Mouse (Mus musculus) stomach, embryonic 15.5 days (tissue): ENCODE results near the gene Pde7b. TPM values are rescaled to one million over a fixed set of nuclear protein-coding genes. Genes with fewer than 3 reads are reported as not detected.
A peak's percentile ranks its signal among the peaks of the same experiment; 100 is the strongest.

ENCODE experiments used
- ATAC-seq: fragments of 200-750 bp; cut with Nextera tagmentation; 2 replicates; pipeline ENCODE4 v1.8.0; 2017; ENCODE audit warnings: low read depth, moderate number of reproducible peaks, moderate TSS enrichment; ENCODE audit not compliant: insufficient read depth, low FRiP score
- H3K27ac ChIP-seq: fragments of 300-500 bp; sonication (generic); 2 replicates; pipeline ENCODE4 v1.5.1; 2015; ENCODE audit warnings: mild to moderate bottlenecking, inconsistent platforms
- H3K27me3 ChIP-seq: fragments of 300-500 bp; sonication (generic); replicated peaks from 2 replicates; pipeline ENCODE4 v1.6.1; 2015; ENCODE audit warnings: inconsistent platforms
- H3K36me3 ChIP-seq: fragments of 300-500 bp; sonication (generic); 2 replicates; pipeline ENCODE4 v1.6.1; 2015; ENCODE audit warnings: inconsistent platforms
- H3K4me1 ChIP-seq: fragments of 300-500 bp; sonication (generic); 2 replicates; pipeline ENCODE4 v1.6.1; 2015; ENCODE audit warnings: inconsistent platforms
- H3K4me2 ChIP-seq: fragments of 300-500 bp; sonication (generic); 2 replicates; pipeline ENCODE4 v1.6.1; 2015; ENCODE audit warnings: mild to moderate bottlenecking, inconsistent platforms
- H3K4me3 ChIP-seq: fragments of 300-500 bp; sonication (generic); replicated peaks from 2 replicates; pipeline ENCODE4 v1.5.1; 2015; ENCODE audit warnings: inconsistent platforms
- H3K9ac ChIP-seq: fragments of 300-500 bp; sonication (generic); 2 replicates; pipeline ENCODE4 v1.6.1; 2015; ENCODE audit warnings: inconsistent platforms
- H3K9me3 ChIP-seq: fragments of 300-500 bp; sonication (generic); 2 replicates; pipeline ENCODE4 v1.6.1; 2016; ENCODE audit warnings: inconsistent platforms
- WGBS: fragments of 180-500 bp; shearing (Covaris S2); methylation state at CpG from one replicate; pipeline ENCODE4 v1.1.7; 2015; 5-methylcytosine and 5-hydroxymethylcytosine counted together
- polyA plus RNA-seq: library from polyadenylated mRNA; unstranded; fragments of >200 nt; fragmentation: Nextera tagmentation; extraction: Ambion mirVana; gene quantifications from 2 replicates; pipeline ENCODE4 v1.2.1, GENCODE M21; 2015

Gene Pde7b
- polyA plus RNA-seq, 1 experiment from 2014 or later = 3.9 TPM

- no peak overlapping the region for H3K9ac ChIP-seq
- peak overlapping the region; percentile 37 for H3K4me2 ChIP-seq
- no peaks in the 10 kb centered on the region for H3K27me3 ChIP-seq
- peaks cover 10% of the 10 kb centered on the region for H3K4me1 ChIP-seq
- H3K9me3 ChIP-seq = no peaks in the 10 kb centered on the region
- H3K4me3 ChIP-seq = no peak overlapping the region
- 72% methylated on average over 15 of the region's 15 CpGs for WGBS
- ATAC-seq = no peak
- H3K27ac ChIP-seq = peak overlapping the region; percentile 32; the same call in 1 of the 2 replicates
- no peaks in the 10 kb centered on the region for H3K36me3 ChIP-seq
Observed at GRCm38 (mm10) chr10:20400406-20400805, 324.5 kb downstream of the Pde7b start.

DNA sequence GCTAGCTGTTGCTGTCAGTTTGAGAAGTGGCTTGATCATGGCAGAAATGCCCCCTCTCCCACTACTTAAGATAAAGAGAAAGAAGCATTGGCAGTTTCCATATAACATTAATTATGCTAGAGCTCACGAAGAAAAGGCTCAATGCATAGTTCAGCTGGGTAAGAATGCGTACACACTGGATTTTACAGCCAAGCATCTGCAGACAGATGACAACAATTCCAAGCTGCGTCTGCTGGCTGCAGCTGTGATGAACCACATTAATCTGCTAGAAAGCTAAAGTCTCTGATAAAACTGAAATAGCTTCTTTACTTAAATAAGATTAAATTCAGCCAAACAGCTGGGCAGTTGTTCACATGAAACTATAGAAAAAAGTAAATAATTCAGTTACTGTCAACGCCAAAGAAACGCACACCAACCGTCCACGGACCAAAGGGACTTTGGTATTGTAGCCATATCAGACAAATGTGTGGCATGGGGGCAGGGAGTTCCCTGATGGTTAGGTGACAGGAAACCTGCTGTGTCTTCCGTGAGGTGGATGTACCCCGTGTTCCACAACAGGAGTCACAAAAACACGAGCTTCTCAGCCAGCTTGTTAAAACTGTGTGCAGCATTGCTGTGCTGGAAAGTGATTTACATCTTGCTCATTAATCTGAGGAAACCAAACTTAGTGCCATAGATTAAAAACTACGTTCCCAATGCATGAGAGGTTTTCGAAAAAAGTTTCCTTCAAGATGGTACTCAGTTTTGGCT is 326.1 kb downstream of the Pde7b start:
- H3K4me2 ChIP-seq = peak overlapping the region; percentile 30
- H3K9ac ChIP-seq = no peak overlapping the region
- no peaks in the 10 kb centered on the region for H3K27me3 ChIP-seq
- no peak for ATAC-seq
- H3K36me3 ChIP-seq = no peaks in the 10 kb centered on the region
- H3K27ac ChIP-seq = peak overlapping the region; percentile 68; the same call in 1 of the 2 replicates
- H3K4me1 ChIP-seq = peaks cover 10% of the 10 kb centered on the region
- no peak overlapping the region for H3K4me3 ChIP-seq
- 35% methylated on average over 12 of the region's 12 CpGs for WGBS
- no peaks in the 10 kb centered on the region for H3K9me3 ChIP-seq

DNA sequence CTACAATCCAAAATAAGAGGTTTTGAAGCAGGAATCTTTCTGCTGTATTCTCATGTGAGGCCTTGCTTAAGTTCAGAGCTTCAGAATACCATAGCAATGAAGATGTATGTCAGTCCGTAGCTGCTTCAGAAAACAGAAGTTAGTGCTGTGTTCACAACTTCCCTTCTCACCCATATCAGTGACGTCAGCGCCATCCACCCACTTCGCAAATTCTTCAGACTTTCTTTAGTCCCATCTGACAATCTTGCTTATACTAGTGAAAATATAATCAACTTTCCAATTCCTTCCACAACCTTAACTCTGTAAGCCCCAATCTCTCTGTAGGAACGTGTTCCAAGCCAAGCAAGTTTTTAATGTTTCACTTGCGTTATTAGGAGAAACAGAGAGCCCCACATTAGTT is 326.7 kb downstream of the Pde7b start:
- Histone ChIP-seq H3K9ac (no peak overlapping the region), H3K4me1 (peaks cover 10% of the 10 kb centered on the region), H3K9me3 (no peaks in the 10 kb centered on the region), H3K4me3 (no peak overlapping the region), H3K27me3 (no peaks in the 10 kb centered on the region), H3K27ac (peak overlapping the region; percentile 68; the same call in 1 of the 2 replicates), H3K4me2 (peak overlapping the region; percentile 30), H3K36me3 (no peaks in the 10 kb centered on the region)
- ATAC-seq = no peak
- WGBS = 34% methylated on average over 6 of the region's 6 CpGs

- H3K36me3 ChIP-seq = no peaks in the 10 kb centered on the region
- H3K4me1 ChIP-seq = peaks cover 10% of the 10 kb centered on the region
- H3K27me3 ChIP-seq = no peaks in the 10 kb centered on the region
- H3K4me2 ChIP-seq = no peak overlapping the region
- no peak overlapping the region for H3K4me3 ChIP-seq
- ATAC-seq = no peak
- 90% methylated on average over 3 of the region's 3 CpGs for WGBS
- H3K27ac ChIP-seq = no peak overlapping the region
- H3K9me3 ChIP-seq = no peaks in the 10 kb centered on the region
- H3K9ac ChIP-seq = no peak overlapping the region
Observed at GRCm38 (mm10) chr10:20395778-20396177, 329.1 kb downstream of the Pde7b start.

DNA sequence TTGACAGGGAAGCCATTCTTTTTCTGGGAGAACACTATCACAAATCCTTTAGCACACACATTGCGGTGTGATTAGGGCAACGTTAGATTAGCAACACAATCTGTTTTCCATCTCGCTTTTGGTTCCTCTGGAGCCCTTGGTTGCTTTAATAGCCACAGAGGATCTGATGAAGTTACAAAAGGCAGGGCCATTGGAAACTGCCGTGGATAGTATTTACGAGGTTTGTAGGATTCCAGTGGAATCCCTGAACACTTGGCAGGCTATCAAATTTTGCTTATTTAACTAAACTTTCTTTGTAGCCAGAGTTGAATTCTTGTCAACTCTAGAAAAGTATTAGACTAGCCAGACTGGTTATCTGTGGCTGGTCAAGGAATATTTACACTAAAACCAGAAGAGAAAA is 330.1 kb downstream of the Pde7b start:
- WGBS = 36% methylated on average over 5 of the region's 5 CpGs
- no peak overlapping the region for H3K4me3 ChIP-seq
- H3K4me1 ChIP-seq = peaks cover 4% of the 10 kb centered on the region
- H3K36me3 ChIP-seq = no peaks in the 10 kb centered on the region
- H3K9me3 ChIP-seq = no peaks in the 10 kb centered on the region
- ATAC-seq = no peak
- no peak overlapping the region for H3K27ac ChIP-seq
- H3K9ac ChIP-seq = no peak overlapping the region
- H3K4me2 ChIP-seq = no peak overlapping the region
- H3K27me3 ChIP-seq = no peaks in the 10 kb centered on the region

- Histone ChIP-seq H3K9me3 (no peaks in the 10 kb centered on the region), H3K4me2 (no peak overlapping the region), H3K4me3 (no peak overlapping the region), H3K36me3 (no peaks in the 10 kb centered on the region), H3K27ac (no peak overlapping the region), H3K9ac (no peak overlapping the region), H3K27me3 (no peaks in the 10 kb centered on the region), H3K4me1 (no peaks in the 10 kb centered on the region)
- 67% methylated on average over 3 of the region's 3 CpGs for WGBS
- ATAC-seq = no peak
Observed at GRCm38 (mm10) chr10:20390568-20390967, 334.3 kb downstream of the Pde7b start.

- 72% methylated on average over 6 of the region's 6 CpGs for WGBS
- no peak for ATAC-seq
Observed at GRCm38 (mm10) chr10:20382807-20383419, 342.0 kb downstream of the Pde7b start.

DNA sequence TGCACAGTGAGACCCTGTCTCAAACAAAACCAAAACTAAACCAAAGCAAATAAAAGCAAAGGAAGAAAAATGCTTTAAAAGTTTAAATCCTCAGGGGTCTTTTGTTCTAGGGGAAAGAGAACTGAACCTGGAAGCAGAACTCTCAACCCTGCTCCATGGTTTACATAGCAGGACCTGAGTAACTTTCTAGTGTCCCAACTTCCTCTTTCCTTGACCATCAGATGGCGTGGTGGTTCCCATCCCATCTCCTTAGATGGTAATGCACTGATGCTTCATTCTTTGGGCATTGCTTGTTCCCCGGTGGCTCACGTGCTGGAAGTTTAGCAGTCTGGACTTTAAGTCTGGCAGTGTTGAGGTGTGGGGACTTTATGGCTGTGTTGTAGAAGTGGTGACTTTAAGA is 343.5 kb downstream of the Pde7b start:
- Histone ChIP-seq H3K9ac (no peak overlapping the region), H3K27ac (no peak overlapping the region), H3K4me2 (no peak overlapping the region), H3K9me3 (no peaks in the 10 kb centered on the region), H3K4me1 (no peaks in the 10 kb centered on the region), H3K27me3 (no peaks in the 10 kb centered on the region), H3K36me3 (no peaks in the 10 kb centered on the region), H3K4me3 (no peak overlapping the region)
- no peak for ATAC-seq
- 81% methylated on average over 3 of the region's 3 CpGs for WGBS

More at GRCm38 (mm10) chr10:20382807-20383419, 342.0 kb downstream of the Pde7b start:
- Histone ChIP-seq H3K27me3 (no peaks in the 10 kb centered on the region), H3K4me1 (no peaks in the 10 kb centered on the region), H3K9ac (no peak overlapping the region), H3K27ac (no peak overlapping the region), H3K4me2 (no peak overlapping the region), H3K4me3 (no peak overlapping the region), H3K9me3 (no peaks in the 10 kb centered on the region), H3K36me3 (no peaks in the 10 kb centered on the region)

- no peaks in the 10 kb centered on the region for H3K4me1 ChIP-seq
- H3K27ac ChIP-seq = no peak overlapping the region
- H3K4me3 ChIP-seq = no peak overlapping the region
- H3K36me3 ChIP-seq = no peaks in the 10 kb centered on the region
- no peaks in the 10 kb centered on the region for H3K27me3 ChIP-seq
- 77% methylated on average over 3 of the region's 3 CpGs for WGBS
- H3K9me3 ChIP-seq = no peaks in the 10 kb centered on the region
- H3K4me2 ChIP-seq = no peak overlapping the region
- ATAC-seq = no peak
- no peak overlapping the region for H3K9ac ChIP-seq
Observed at GRCm38 (mm10) chr10:20380798-20381197, 344.1 kb downstream of the Pde7b start.

DNA sequence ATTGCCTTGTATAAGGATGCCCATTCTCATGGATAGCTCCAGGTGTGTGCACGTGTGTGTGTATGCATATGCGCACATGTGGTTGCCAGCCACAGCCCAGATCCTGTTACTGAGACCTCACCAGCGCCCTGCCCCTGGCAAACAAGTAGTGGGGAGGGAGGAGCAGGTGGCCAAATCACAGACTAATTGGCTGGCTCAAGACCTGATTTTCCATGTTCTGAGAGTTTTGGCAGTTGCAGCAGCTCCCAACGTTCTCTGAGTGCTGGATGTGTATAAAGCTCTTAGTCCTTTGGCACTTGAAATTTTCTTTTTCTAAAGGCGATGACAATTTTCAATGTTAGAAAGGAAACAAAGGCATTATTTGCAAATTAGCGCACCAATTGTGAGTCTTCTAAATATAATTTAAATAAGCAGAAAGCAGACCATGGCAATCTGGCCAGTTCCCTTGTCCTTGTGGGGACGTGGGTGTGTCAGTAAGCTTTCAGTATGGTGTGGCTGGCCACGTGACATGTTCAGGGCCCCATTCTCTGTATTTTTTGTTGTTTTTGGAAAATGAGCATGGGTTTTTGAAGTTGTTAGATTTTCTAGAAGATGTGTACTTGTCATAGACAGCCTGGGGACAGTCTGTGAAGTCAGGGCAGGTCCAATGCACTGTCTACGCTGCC is 345.7 kb downstream of the Pde7b start:
- no peaks in the 10 kb centered on the region for H3K9me3 ChIP-seq
- H3K27me3 ChIP-seq = no peaks in the 10 kb centered on the region
- H3K27ac ChIP-seq = no peak overlapping the region
- H3K36me3 ChIP-seq = no peaks in the 10 kb centered on the region
- H3K9ac ChIP-seq = no peak overlapping the region
- no peak overlapping the region for H3K4me3 ChIP-seq
- WGBS = 80% methylated on average over 9 of the region's 9 CpGs
- H3K4me2 ChIP-seq = no peak overlapping the region
- no peaks in the 10 kb centered on the region for H3K4me1 ChIP-seq
- ATAC-seq = no peak

- no peak overlapping the region for H3K4me2 ChIP-seq
- no peak overlapping the region for H3K4me3 ChIP-seq
- no peak for ATAC-seq
- no peak overlapping the region for H3K9ac ChIP-seq
- no peaks in the 10 kb centered on the region for H3K36me3 ChIP-seq
- H3K9me3 ChIP-seq = no peaks in the 10 kb centered on the region
- H3K4me1 ChIP-seq = no peaks in the 10 kb centered on the region
- 86% methylated on average over 9 of the region's 9 CpGs for WGBS
- H3K27ac ChIP-seq = no peak overlapping the region
- no peaks in the 10 kb centered on the region for H3K27me3 ChIP-seq
Observed at GRCm38 (mm10) chr10:20377621-20378020, 347.3 kb downstream of the Pde7b start.

GRCm38 (mm10) chr10:20372046-20372445 is 352.8 kb downstream of the Pde7b start:
- H3K4me2 ChIP-seq = no peak overlapping the region
- H3K27me3 ChIP-seq = no peaks in the 10 kb centered on the region
- ATAC-seq = no peak
- no peaks in the 10 kb centered on the region for H3K36me3 ChIP-seq
- WGBS = 90% methylated on average over 5 of the region's 5 CpGs
- no peak overlapping the region for H3K4me3 ChIP-seq
- no peaks in the 10 kb centered on the region for H3K4me1 ChIP-seq
- no peak overlapping the region for H3K9ac ChIP-seq
- no peaks in the 10 kb centered on the region for H3K9me3 ChIP-seq
- H3K27ac ChIP-seq = no peak overlapping the region
